Mouse (Mus musculus): ENCODE measurements around the gene Aox3. TPM values are rescaled to one million over a fixed set of nuclear protein-coding genes. Genes with fewer than 3 reads are reported as not detected.

Gene Aox3
- polyA plus RNA-seq (2015; fragmentation: Nextera tagmentation; extraction: Ambion mirVana): 4.4 and 5.2 TPM in 2 replicates

DNA sequence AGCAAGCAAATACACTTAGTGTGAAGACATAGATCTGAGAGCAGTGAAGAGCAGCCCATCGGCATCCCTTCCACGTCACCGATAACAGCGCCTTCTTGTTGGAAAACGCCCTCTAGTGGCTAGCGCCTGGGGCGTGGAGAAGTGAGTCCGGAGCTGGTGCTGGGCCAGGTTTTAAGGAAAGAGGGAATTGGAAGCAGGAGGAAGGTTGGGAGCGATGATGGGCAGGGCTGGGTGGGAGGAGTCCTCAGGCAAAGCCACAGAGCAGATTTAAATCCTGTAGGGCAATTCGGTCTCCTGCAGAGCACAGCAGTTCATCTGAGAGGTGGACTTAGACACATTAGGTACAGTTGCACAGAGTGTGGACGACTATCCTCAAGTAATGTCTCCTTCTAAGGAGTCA lies at the start of gene Aox3:
Gene Aox3, plus strand, starts transcription at position 251 of the 400 bp plus-strand sequence.
- Histone ChIP-seq H3K36me3 (no peaks in the 10 kb centered on the region), H3K4me1 (peaks cover 9% of the 10 kb centered on the region), H3K4me2 (peak within 1 kb of the TSS; percentile 40), H3K27ac (peak within 1 kb of the TSS; percentile 54), H3K9me3 (replicated peaks) (no peaks in the 10 kb centered on the region), H3K9ac (no peak within 1 kb of the TSS), H3K4me3 (replicated peaks) (peak within 1 kb of the TSS; percentile 8; the same call in 1 of the 2 replicates), H3K27me3 (no peaks in the 10 kb centered on the region)
- WGBS: 16% methylated on average over 11 of the region's 11 CpGs
- ATAC-seq (replicated peaks; ENCODE audit: low FRiP score): peak; percentile 58; the same call in 1 of the 2 replicates

DNA sequence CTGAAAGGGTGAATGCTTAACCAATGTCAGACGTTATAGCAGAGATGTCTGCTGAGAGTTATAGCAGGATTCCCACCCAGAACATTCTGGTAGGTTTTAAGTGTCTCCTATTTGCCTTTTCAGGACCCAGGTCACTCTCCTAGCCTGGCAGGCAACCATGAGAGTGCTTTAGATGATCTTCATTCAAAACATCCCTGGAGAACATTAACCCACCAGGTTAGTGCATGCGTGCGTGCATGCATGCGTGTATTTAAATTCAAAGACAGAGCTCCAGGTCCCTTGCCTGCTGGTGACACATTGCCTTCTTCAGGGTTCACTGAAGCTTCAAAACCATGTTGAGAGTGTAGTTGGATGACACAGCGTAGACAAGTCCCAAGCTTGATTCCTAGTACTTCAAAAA lies 47.8 kb upstream of the Aox3 start:
- Histone ChIP-seq H3K27me3 (no peaks in the 10 kb centered on the region), H3K4me1 (no peaks in the 10 kb centered on the region), H3K4me3 (replicated peaks) (no peak overlapping the region), H3K9ac (no peak overlapping the region), H3K27ac (no peak overlapping the region), H3K36me3 (no peaks in the 10 kb centered on the region), H3K9me3 (replicated peaks) (no peaks in the 10 kb centered on the region), H3K4me2 (no peak overlapping the region)
- WGBS: 78% methylated on average over 5 of the region's 5 CpGs
- ATAC-seq (replicated peaks; ENCODE audit: low FRiP score): no peak

- H3K4me3 ChIP-seq (replicated peaks): no peak overlapping the region
- ATAC-seq (replicated peaks; ENCODE audit: low FRiP score): no peak
- H3K27ac ChIP-seq: no peak overlapping the region
- H3K4me1 ChIP-seq: no peaks in the 10 kb centered on the region
- H3K9ac ChIP-seq: no peak overlapping the region
- H3K36me3 ChIP-seq: no peaks in the 10 kb centered on the region
- 65% methylated on average over 3 of the region's 3 CpGs for WGBS
- H3K4me2 ChIP-seq: no peak overlapping the region
- H3K9me3 ChIP-seq (replicated peaks): no peaks in the 10 kb centered on the region
- H3K27me3 ChIP-seq: no peaks in the 10 kb centered on the region
Observed at GRCm38 (mm10) chr1:58065606-58066005, 47.3 kb upstream of the Aox3 start.

DNA sequence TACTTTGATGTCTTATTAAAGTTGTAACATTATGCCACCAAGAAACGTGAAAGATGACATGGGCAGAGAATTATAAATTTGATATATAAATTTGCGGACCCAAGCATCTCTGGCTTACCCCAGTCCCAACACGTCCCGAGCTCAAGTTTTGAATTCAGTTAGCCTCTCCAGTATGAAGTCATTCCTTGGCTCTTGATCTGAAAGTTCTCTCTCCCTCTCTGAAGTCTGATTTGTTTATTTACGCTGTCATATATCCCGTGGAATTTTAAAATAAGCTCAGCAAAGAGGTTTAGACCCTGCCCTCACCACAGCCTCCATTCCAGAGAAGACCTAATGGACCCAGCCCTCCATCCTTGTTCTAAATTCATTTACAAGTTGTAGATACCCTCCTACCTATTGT lies 43.7 kb upstream of the Aox3 start:
- 79% methylated on average over 6 of the region's 6 CpGs for WGBS
- H3K4me2 ChIP-seq: no peak overlapping the region
- no peaks in the 10 kb centered on the region for H3K27me3 ChIP-seq
- H3K4me3 ChIP-seq (replicated peaks): no peak overlapping the region
- H3K9me3 ChIP-seq (replicated peaks): no peaks in the 10 kb centered on the region
- no peak overlapping the region for H3K27ac ChIP-seq
- no peaks in the 10 kb centered on the region for H3K36me3 ChIP-seq
- no peak for ATAC-seq (replicated peaks; ENCODE audit: low FRiP score)
- no peak overlapping the region for H3K9ac ChIP-seq
- no peaks in the 10 kb centered on the region for H3K4me1 ChIP-seq

- 94% methylated on average over 11 of the region's 11 CpGs for WGBS
- ATAC-seq (replicated peaks; ENCODE audit: low FRiP score): no peak
Observed at GRCm38 (mm10) chr1:58070091-58070490, 42.8 kb upstream of the Aox3 start.

DNA sequence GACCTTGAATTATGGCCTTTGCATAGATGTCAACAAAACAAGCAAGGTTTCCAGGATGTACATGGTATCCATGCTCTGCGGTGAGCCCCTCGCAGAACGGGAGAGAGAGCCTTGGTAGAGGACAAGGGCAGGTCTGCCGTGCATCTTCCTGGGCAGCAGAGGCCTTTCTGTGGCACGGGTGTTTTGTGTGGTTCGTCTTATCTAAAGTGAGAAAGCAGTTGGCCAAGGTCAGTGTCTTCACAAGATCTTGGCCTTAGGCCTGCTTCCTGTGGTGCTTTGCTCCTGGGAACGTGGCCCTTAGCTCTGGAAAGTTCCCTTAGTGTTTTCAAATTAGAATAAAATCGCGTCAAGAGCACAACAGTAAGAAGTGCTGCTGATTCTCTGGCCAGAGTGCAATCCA lies 41.9 kb upstream of the Aox3 start:
- no peak overlapping the region for H3K27ac ChIP-seq
- no peak overlapping the region for H3K4me3 ChIP-seq (replicated peaks)
- 78% methylated on average over 9 of the region's 9 CpGs for WGBS
- H3K4me1 ChIP-seq: no peaks in the 10 kb centered on the region
- H3K9me3 ChIP-seq (replicated peaks): no peaks in the 10 kb centered on the region
- H3K27me3 ChIP-seq: no peaks in the 10 kb centered on the region
- ATAC-seq (replicated peaks; ENCODE audit: low FRiP score): no peak
- no peak overlapping the region for H3K9ac ChIP-seq
- no peak overlapping the region for H3K4me2 ChIP-seq
- no peaks in the 10 kb centered on the region for H3K36me3 ChIP-seq

More at GRCm38 (mm10) chr1:58070091-58070490, 42.8 kb upstream of the Aox3 start:
- Histone ChIP-seq H3K27ac (no peak overlapping the region), H3K4me2 (no peak overlapping the region), H3K4me3 (replicated peaks) (no peak overlapping the region), H3K36me3 (no peaks in the 10 kb centered on the region), H3K27me3 (no peaks in the 10 kb centered on the region), H3K9ac (no peak overlapping the region), H3K9me3 (replicated peaks) (no peaks in the 10 kb centered on the region), H3K4me1 (no peaks in the 10 kb centered on the region)

GRCm38 (mm10) chr1:58071509-58071908 lies 41.4 kb upstream of the Aox3 start:
- H3K4me3 ChIP-seq (replicated peaks): no peak overlapping the region
- H3K9me3 ChIP-seq (replicated peaks): no peaks in the 10 kb centered on the region
- H3K36me3 ChIP-seq: no peaks in the 10 kb centered on the region
- H3K27ac ChIP-seq: no peak overlapping the region
- no peak overlapping the region for H3K9ac ChIP-seq
- no peaks in the 10 kb centered on the region for H3K27me3 ChIP-seq
- WGBS: 87% methylated on average over 1 of the region's 1 CpGs
- ATAC-seq (replicated peaks; ENCODE audit: low FRiP score): no peak
- H3K4me2 ChIP-seq: no peak overlapping the region
- no peaks in the 10 kb centered on the region for H3K4me1 ChIP-seq

- no peaks in the 10 kb centered on the region for H3K27me3 ChIP-seq
- H3K4me1 ChIP-seq: no peaks in the 10 kb centered on the region
- no peak overlapping the region for H3K4me2 ChIP-seq
- H3K36me3 ChIP-seq: no peaks in the 10 kb centered on the region
- no peaks in the 10 kb centered on the region for H3K9me3 ChIP-seq (replicated peaks)
- H3K27ac ChIP-seq: no peak overlapping the region
- no peak overlapping the region for H3K9ac ChIP-seq
- WGBS: 22% methylated on average over 2 of the region's 2 CpGs
- no peak for ATAC-seq (replicated peaks; ENCODE audit: low FRiP score)
- H3K4me3 ChIP-seq (replicated peaks): no peak overlapping the region
Observed at GRCm38 (mm10) chr1:58072416-58072815, 40.5 kb upstream of the Aox3 start.

DNA sequence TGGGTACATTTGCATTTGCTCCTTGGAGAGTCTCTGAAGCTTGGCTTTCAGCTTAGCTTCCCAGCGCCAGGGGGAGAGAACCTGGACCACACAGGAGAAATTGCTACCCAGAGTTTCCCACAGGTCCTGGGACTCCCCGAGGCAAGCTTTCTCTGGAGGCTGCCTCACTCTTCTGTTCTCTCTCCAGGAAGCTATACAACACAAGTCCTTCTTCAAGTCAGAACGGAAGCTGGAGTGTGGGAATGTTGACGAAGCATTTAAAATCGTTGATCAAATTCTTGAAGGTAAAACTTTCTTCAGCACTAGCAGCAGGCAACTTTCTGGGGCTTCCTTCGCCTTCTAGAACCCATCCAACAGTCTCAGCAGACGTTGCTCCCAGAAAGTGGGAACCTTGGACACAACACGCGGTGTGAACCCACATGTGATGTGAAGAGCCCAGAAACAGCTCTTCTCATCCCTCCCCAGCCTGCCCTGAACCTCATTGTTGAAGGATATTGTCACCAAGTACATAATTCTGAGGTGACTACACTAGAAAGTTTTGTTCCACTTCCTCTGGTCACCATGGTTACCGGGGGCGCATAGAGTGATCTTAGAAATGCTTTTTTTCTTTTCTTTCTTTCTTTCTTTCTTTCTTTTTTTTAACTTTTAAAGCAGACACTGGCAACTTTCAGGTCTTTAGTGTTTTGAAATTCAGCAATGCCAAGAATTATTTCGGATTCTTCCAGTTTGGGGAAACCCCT lies 39.8 kb upstream of the Aox3 start:
- H3K9me3 ChIP-seq (replicated peaks): no peaks in the 10 kb centered on the region
- H3K27ac ChIP-seq: no peak overlapping the region
- no peaks in the 10 kb centered on the region for H3K4me1 ChIP-seq
- no peaks in the 10 kb centered on the region for H3K36me3 ChIP-seq
- 75% methylated on average over 12 of the region's 12 CpGs for WGBS
- no peak for ATAC-seq (replicated peaks; ENCODE audit: low FRiP score)
- no peak overlapping the region for H3K4me2 ChIP-seq
- H3K4me3 ChIP-seq (replicated peaks): no peak overlapping the region
- no peak overlapping the region for H3K9ac ChIP-seq
- no peaks in the 10 kb centered on the region for H3K27me3 ChIP-seq

GRCm38 (mm10) chr1:58074266-58074665 lies 38.7 kb upstream of the Aox3 start:
- H3K27me3 ChIP-seq: no peaks in the 10 kb centered on the region
- 92% methylated on average over 2 of the region's 2 CpGs for WGBS
- no peak for ATAC-seq (replicated peaks; ENCODE audit: low FRiP score)
- H3K4me2 ChIP-seq: no peak overlapping the region
- H3K9ac ChIP-seq: no peak overlapping the region
- H3K4me1 ChIP-seq: no peaks in the 10 kb centered on the region
- no peaks in the 10 kb centered on the region for H3K9me3 ChIP-seq (replicated peaks)
- H3K4me3 ChIP-seq (replicated peaks): no peak overlapping the region
- H3K27ac ChIP-seq: no peak overlapping the region
- no peaks in the 10 kb centered on the region for H3K36me3 ChIP-seq

DNA sequence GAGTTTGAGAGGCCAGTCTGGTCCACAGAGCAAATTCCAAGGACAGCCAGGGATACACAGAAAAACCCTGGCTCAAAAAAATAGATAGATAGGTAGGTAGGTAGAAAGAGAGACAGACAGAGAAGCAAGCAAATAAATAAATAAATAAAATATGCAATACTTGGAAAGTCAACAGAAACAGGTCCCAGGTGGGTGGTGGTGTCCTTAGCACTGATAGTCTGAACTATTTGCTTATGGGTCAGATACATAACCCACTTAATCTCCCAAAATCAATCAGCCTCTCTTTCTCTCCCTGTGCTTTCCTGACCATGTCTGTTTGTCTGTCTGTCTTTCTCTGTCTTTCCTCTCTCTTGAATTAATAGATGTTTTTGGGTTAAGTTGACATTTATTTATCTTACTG lies 35.0 kb upstream of the Aox3 start:
- Histone ChIP-seq H3K4me2 (no peak overlapping the region), H3K27me3 (no peaks in the 10 kb centered on the region), H3K27ac (no peak overlapping the region), H3K36me3 (no peaks in the 10 kb centered on the region), H3K9ac (no peak overlapping the region), H3K4me1 (no peaks in the 10 kb centered on the region), H3K9me3 (replicated peaks) (no peaks in the 10 kb centered on the region), H3K4me3 (replicated peaks) (no peak overlapping the region)
- no peak for ATAC-seq (replicated peaks; ENCODE audit: low FRiP score)

DNA sequence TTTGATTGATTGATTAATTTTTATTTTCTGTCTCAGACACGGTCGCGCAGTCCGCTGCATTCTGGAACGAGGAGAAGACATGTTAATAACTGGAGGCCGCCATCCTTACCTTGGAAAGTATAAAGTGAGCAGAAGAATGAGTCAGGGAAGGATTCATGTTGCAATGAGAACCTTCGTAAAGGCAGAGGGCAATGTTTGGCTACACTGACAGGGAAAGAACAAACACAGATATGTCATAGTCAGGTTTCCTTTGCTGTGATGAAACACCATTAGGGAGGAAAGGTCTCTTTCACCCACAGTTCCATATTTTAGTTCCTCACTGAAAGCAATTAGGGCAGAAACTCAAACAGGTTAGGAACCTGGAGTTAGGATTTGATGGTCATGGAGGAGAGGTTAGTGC lies 34.5 kb upstream of the Aox3 start:
- Histone ChIP-seq H3K27me3 (no peaks in the 10 kb centered on the region), H3K9ac (no peak overlapping the region), H3K4me2 (no peak overlapping the region), H3K36me3 (no peaks in the 10 kb centered on the region), H3K9me3 (replicated peaks) (no peaks in the 10 kb centered on the region), H3K4me1 (no peaks in the 10 kb centered on the region), H3K27ac (no peak overlapping the region), H3K4me3 (replicated peaks) (no peak overlapping the region)
- 78% methylated on average over 7 of the region's 7 CpGs for WGBS
- ATAC-seq (replicated peaks; ENCODE audit: low FRiP score): no peak

DNA sequence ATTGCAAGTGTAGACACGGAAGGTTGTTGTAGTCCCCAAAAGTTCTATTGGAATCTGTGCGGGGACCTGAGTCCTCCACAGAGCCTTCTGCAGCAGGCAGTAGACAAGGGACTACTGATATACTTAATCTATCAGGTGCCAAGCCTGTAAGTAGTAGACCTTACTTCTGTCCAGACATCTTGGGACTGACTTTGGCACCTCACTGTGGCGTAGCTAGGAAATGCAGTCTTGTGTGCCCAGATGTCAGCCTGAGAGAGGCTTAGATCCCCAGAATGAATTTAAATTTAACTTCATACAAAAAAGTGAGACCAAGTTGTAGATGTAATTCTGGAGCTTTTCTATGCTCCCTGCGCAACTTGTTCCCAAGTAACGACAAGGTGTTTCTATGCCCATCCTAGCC lies 33.2 kb upstream of the Aox3 start:
- Histone ChIP-seq H3K4me3 (replicated peaks) (no peak overlapping the region), H3K4me2 (no peak overlapping the region), H3K27ac (no peak overlapping the region), H3K27me3 (no peaks in the 10 kb centered on the region), H3K36me3 (no peaks in the 10 kb centered on the region), H3K9me3 (replicated peaks) (no peaks in the 10 kb centered on the region), H3K4me1 (no peaks in the 10 kb centered on the region), H3K9ac (no peak overlapping the region)
- no peak for ATAC-seq (replicated peaks; ENCODE audit: low FRiP score)
- 91% methylated on average over 5 of the region's 5 CpGs for WGBS
